Mouse (Mus musculus) adrenal gland, adult (tissue): ENCODE data around the gene Cd48.
"Not testable (repeated sequence)": the region's sequence is repeated elsewhere in the genome, so short reads cannot be mapped to it uniquely, and the experiment has no call there.

Source experiments
- DNase-seq, 2 experiments: peaks; one replicate each; pipeline ENCODE4 v3.0.0; 2022 to 2023; ENCODE audit warnings: low spot score in 1 of 2; ENCODE audit not compliant: inconsistent age in 2 of 2

The Cd48 gene

DNA sequence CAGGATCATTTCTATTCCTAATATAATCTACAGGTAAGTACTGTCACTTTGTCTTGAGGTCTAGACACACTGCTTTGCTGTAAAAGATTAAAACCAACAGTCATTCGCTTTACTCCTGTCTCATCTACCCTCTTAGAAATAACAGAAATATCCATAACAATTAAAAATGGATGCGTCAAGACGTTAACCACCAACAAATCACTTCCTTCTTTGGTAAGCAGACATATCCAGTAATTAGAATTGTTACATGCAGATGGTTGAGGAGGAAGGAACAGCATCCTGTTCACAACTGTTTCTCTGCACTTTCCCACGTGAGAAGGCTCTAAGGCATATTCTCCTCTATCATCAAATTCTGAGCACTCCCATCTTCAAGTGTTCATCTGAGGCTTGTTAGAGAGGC lies 5.5 kb downstream of the Cd48 start:
- no peak for DNase-seq

DNA sequence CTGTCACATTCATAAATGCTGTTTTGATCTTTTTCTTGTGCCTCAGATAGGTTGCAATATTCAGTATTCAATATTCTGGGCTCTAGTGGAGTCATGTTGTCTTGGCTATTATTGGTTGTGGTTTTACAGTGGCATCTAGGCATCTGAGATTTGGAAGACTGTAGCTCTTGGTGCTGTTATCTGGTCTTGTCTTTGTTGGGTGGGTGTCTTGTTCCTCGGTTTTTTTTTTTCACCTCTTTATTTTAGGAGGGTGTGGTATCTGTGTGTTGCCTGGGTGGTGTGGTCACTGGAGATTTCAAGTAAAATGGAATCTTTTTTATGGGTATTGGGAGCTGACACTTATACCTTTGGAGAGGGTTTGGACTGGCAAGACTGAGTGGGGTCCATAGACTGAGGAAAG lies 12.1 kb downstream of the Cd48 start:
- no peak for DNase-seq

DNA sequence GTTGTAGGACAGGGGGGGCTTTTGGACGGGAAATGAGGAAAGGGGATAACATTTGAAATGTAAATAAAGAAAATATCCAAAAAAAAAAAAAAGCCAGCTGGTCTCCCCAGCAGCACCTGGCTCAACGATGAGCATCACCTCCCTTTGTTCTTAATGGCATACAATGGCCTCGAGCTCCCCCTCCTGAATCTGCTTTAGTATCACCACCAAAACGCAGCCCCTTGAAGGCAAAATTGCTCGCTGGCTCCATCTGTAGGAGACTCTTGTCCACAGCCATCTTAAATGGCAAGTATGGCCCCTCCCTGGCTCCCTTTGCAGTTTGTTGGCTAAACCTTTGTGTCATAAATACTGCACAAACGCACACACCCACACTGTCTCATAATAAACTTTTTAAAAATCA lies 17.2 kb downstream of the Cd48 start:
- DNase-seq, result peak in 1 of 2 experiments; percentile 38

GRCm38 (mm10) chr1:171713736-171714135 lies 31.9 kb downstream of the Cd48 start:
- not testable (repeated sequence) for DNase-seq

DNA sequence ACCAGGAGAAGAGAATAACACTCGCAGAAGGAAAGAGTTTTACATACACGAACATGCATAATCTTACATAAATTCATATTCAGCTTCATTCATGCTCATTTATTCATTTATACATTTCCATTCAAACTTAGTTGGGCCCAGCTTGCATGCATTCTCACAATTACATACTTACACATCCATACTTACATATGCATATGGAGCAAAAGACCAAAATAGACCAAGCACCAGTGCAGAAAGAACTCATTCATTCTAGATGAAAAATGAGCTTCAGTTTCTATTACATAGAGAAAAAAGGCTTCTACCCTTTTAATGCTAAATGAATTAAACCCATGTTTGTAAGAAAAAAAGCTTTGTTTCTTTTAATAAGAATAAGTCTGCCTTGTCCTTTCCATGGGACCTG lies 33.6 kb downstream of the Cd48 start:
- DNase-seq, result no peak

DNA sequence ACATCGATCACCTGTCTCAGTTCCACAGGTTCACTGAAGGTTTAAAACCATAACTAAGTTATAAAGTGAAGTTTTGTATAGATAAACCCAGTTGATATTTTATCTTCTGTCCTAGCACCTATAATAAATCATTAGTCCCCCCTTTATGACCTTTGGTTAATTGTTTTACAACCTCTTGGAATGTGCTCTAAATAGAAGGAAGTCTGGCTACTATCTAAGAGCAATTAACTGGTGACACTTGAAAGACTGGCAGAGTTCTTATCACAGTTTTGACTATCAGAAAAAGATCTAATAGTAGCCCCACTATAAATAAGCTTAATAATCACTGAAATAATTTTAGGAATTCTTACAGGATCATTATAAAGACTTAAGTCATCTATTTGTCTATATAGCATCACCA lies 34.4 kb downstream of the Cd48 start:
- no peak for DNase-seq

DNA sequence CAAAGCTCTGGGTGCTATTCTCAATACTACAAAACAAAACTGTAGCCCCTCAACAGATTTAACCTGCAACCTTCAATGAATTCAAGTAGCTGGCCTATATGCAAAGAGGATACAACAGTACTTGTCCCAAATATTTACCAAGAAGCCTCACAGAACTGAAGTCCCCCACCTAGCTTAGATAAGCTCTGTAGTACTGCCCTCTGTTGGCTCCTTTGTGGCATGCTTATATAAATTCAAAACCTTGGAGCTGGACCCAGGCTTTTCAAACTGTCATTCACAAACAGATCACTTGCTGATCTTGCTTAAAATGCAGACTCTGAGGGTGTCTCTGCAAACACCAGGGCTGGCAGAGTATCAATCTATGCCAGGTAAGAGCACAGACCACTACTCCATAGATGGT lies 49.4 kb downstream of the Cd48 start:
- DNase-seq, result no peak

DNA sequence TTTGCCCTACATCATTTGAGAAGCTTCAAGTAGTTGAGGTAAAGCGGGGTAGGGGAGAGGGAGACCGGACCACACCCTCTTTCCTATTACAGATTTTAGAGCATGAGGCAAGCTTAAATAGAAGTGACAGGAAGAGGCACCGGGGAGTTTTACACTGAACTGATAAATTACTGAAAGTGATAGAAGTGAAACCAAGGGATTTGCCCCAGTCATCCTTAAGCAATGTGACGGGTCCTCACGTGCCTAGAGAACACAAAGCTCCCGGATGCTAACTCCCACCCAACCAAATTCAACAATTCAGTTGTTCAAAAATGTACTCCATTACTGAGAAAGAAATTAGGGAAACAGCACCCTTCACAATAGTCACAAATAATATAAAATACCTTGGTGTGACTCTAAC lies 53.1 kb downstream of the Cd48 start:
- DNase-seq, result no peak

DNA sequence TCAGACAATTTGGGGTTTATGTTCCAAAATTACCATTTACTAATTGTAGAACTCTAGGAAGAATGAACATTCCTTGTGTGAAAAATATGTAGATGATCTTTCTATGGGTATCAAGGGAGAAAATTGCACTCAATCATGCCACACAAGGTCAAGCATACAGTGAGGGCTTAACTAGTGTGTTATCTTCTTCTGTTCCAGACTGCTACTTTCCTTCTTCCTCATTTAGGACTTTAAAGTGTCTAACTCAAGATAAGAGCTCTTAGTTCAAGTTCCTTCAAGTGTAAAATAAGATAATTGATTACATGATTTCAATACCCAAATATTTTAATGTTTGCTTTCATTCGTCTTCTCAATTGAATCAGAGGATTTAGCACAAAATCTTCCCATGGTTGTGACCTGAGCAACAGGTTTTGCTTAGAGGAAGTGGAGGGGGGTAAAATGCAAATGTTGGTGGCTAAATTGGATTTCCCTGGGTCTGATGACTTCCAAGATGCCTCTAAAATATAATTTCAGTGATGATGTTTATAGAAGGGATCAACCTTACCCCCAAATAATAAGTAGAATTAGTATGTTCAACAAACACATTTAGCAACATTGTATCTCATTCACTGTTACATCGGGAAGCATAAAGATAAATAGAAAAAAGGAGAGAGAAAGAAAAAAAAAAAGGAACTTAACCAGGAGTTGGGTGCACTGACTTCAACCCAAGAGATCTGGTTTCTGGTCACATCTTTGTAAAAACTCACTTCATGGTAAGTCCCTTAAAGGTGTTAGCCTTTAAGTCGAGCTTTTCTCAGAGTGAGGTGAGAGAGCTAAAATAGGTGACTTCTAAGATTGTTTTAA lies 66.5 kb downstream of the Cd48 start:
- no peak for DNase-seq
